Mouse (Mus musculus) liver, postnatal 0 days (tissue): ENCODE results near the gene Sqor. TPM values are rescaled to one million over a fixed set of nuclear protein-coding genes. Genes with fewer than 3 reads are reported as not detected.

Experiments used
- ATAC-seq: fragments of 200-750 bp; cut with Nextera tagmentation; 2 replicates; pipeline ENCODE4 v1.8.0; 2017; ENCODE audit warnings: mild to moderate bottlenecking, moderate library complexity
- DNase-seq: peaks from one replicate; pipeline ENCODE4 v3.0.0-alpha.2; 2016
- H3K27ac ChIP-seq: fragments of 300-500 bp; sonication (generic); 2 replicates; pipeline ENCODE4 v1.5.1; 2014; ENCODE audit warnings: antibody characterized with exemption, moderate library complexity, mild to moderate bottlenecking, low read depth
- H3K27me3 ChIP-seq: fragments of 300-500 bp; sonication (generic); 2 replicates; pipeline ENCODE4 v1.6.1; 2014; ENCODE audit warnings: low read length, control low read depth, mixed read lengths; ENCODE audit not compliant: insufficient read depth
- H3K36me3 ChIP-seq: fragments of 300-500 bp; sonication (generic); replicated peaks from 2 replicates; pipeline ENCODE4 v1.6.1; 2014; ENCODE audit warnings: mild to moderate bottlenecking, control low read depth, low read length, moderate library complexity, mixed read lengths; ENCODE audit not compliant: insufficient read depth
- H3K4me1 ChIP-seq: fragments of 300-500 bp; sonication (generic); 2 replicates; pipeline ENCODE4 v1.6.1; 2014; ENCODE audit warnings: antibody characterized with exemption, mild to moderate bottlenecking, control low read depth; ENCODE audit not compliant: insufficient read depth
- H3K4me2 ChIP-seq: fragments of 300-500 bp; sonication (generic); 2 replicates; pipeline ENCODE4 v1.6.1; 2014; ENCODE audit warnings: low read depth, mild to moderate bottlenecking, low read length, moderate library complexity, mixed read lengths
- H3K4me3 ChIP-seq: fragments of 300-500 bp; sonication (generic); 2 replicates; pipeline ENCODE4 v1.5.1; 2014; ENCODE audit warnings: low read depth, low read length
- H3K9ac ChIP-seq: fragments of 300-500 bp; sonication (generic); replicated peaks from 2 replicates; pipeline ENCODE4 v1.6.1; 2014; ENCODE audit warnings: mild to moderate bottlenecking, moderate library complexity
- H3K9me3 ChIP-seq: fragments of 300-500 bp; sonication (generic); 2 replicates; pipeline ENCODE4 v1.6.1; 2016; ENCODE audit warnings: mild to moderate bottlenecking, control low read depth, low read length, mixed read lengths
- CTCF ChIP-seq: sonication (generic); IDR thresholded peaks from 2 replicates; pipeline ENCODE4 v1.5.1; 2016; ENCODE audit warnings: antibody characterized with exemption, low read depth
- EP300 ChIP-seq: IDR thresholded peaks from 2 replicates; pipeline ENCODE4 v1.6.1; 2016; ENCODE audit warnings: antibody characterized with exemption, low read depth, mild to moderate bottlenecking
- WGBS: fragments of 180-500 bp; shearing (Covaris S2); extraction: QIAGEN DNeasy Blood & Tissue Kit; methylation state at CpG from one replicate; pipeline ENCODE4 v1.1.7; 2014; ENCODE audit not compliant: insufficient replicate concordance; 5-methylcytosine and 5-hydroxymethylcytosine counted together
- polyA plus RNA-seq: library from polyadenylated mRNA; unstranded; fragments of >200 nt; fragmentation: Nextera tagmentation; extraction: Ambion mirVana; gene quantifications from 2 replicates; pipeline ENCODE4 v1.2.1, GENCODE M21; 2015

Gene Sqor
- polyA plus RNA-seq, 1 experiment from 2014 or later: 15.4 TPM

DNA sequence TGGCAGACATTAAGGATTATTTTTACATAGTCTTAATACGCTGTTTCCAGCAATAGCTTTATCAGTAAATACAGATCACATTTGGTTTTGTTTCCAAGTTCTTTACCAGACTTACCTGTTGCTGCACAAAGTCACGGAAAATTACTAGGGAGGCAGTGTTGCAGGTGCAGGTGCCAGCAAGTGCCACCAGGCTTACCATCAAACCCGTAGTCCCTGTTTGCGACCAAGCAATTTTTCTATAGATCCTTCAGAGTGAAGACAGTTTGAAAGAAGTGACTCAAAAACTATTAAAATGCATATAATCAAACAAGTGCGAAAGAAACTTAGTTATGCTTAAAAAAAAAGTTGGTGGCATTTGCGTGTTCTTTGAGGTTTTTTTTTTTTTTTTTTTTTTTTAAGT lies 511 bp upstream of the Sqor start:
- H3K9me3 ChIP-seq: no peaks in the 10 kb centered on the region
- H3K27me3 ChIP-seq: no peaks in the 10 kb centered on the region
- no peaks in the 10 kb centered on the region; the same call in none of the 2 replicates for H3K4me1 ChIP-seq
- no peaks in the 10 kb centered on the region for H3K36me3 ChIP-seq
- peak overlapping the region; percentile 89 for H3K4me2 ChIP-seq
- H3K9ac ChIP-seq: no peak overlapping the region
- H3K27ac ChIP-seq: no peak overlapping the region
- peak overlapping the region; percentile 61 for H3K4me3 ChIP-seq
- DNase-seq (no peak), ATAC-seq (no peak)
- WGBS: 56% methylated on average over 6 of the region's 6 CpGs
- no peak for TF ChIP-seq CTCF
- no peak for TF ChIP-seq EP300

DNA sequence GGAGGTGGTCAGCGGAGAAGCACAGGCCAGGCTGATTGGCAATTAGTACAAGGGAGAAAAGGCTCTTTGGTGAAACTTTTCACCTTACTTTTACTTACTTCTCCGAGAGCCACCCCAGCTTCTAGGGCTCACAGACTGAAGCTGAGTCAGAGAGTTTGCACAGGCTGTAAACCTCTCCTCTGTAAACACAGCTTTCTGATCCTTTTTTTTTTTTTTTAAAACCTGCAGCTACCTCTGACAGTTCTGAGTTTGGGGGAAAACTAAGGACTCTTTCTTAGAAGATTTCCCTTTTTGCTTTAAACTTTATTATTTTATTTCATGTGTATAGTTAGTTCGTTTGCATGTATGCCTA lies 733 bp downstream of the Sqor start:
- peak overlapping the region; percentile 61 for H3K4me3 ChIP-seq
- DNase-seq: no peak
- peak overlapping the region; percentile 59 for H3K27ac ChIP-seq
- no peaks in the 10 kb centered on the region for H3K9me3 ChIP-seq
- no peaks in the 10 kb centered on the region; the same call in none of the 2 replicates for H3K4me1 ChIP-seq
- TF ChIP-seq EP300: no peak
- no peak for TF ChIP-seq CTCF
- peak overlapping the region; percentile 72 for H3K9ac ChIP-seq
- no peaks in the 10 kb centered on the region for H3K27me3 ChIP-seq
- H3K4me2 ChIP-seq: peak overlapping the region; percentile 89
- WGBS: 38% methylated on average over 3 of the region's 3 CpGs
- ATAC-seq: peak; percentile 9
- no peaks in the 10 kb centered on the region for H3K36me3 ChIP-seq

DNA sequence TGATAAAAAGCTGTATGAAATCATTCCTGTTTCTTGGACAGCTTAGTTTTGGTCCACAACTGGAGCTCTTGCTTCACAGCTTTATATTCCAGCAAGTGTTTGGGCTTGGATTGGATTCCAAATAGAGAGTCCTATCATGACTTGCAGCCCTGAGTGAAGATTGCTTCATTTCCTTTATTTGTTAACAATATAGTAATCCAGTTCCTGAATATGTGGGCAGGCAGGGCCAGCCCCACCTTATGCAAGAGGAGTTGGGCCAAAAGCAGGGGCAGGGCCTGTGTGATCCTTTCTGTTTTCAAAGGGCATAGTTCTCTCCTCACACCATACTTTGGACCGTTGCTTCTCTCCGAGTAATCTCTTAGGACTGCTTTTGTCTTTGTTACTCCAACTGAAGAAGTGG lies 6.0 kb downstream of the Sqor start:
- no peaks in the 10 kb centered on the region for H3K9me3 ChIP-seq
- no peaks in the 10 kb centered on the region for H3K36me3 ChIP-seq
- H3K4me2 ChIP-seq: no peak overlapping the region
- TF ChIP-seq EP300 (0 out of 2 replicates have a peak, but pooled peaks have one; percentile 52), CTCF (no peak)
- 0 out of 2 replicates have a peak, but pooled peaks cover 5% of the 10 kb centered on the region for H3K4me1 ChIP-seq
- peak; percentile 21 for DNase-seq
- no peaks in the 10 kb centered on the region for H3K27me3 ChIP-seq
- H3K27ac ChIP-seq: peak overlapping the region; percentile 58
- ATAC-seq: peak; percentile 85
- no peak overlapping the region for H3K9ac ChIP-seq
- no peak overlapping the region for H3K4me3 ChIP-seq
- 64% methylated on average over 2 of the region's 2 CpGs for WGBS

DNA sequence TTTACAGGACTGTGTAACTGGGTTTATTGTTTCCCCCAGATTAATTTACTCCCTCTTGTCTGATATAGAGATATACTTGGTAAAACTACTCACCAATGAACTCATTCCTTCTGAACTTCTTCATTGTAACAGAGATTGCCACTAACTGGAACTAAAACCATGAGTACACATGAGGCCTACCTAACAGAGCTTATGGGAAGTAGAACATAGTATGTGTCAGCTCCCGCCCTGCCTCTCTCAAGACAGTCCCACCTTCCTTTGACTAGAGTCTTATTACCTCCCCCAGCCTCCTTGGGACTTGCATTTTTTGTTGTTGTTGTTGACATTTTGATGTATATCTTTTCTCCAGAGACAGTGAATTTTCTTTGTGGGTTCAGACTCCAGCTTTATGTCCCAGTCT lies 7.9 kb downstream of the Sqor start:
- WGBS: 71% methylated on average over 1 of the region's 1 CpGs
- H3K4me1 ChIP-seq: peaks cover 5% of the 10 kb centered on the region; the same call in 1 of the 2 replicates
- H3K4me2 ChIP-seq: no peak overlapping the region
- no peaks in the 10 kb centered on the region for H3K9me3 ChIP-seq
- DNase-seq (no peak), ATAC-seq (no peak)
- no peak overlapping the region for H3K4me3 ChIP-seq
- H3K27me3 ChIP-seq: no peaks in the 10 kb centered on the region
- no peaks in the 10 kb centered on the region for H3K36me3 ChIP-seq
- H3K27ac ChIP-seq: no peak overlapping the region
- H3K9ac ChIP-seq: no peak overlapping the region
- TF ChIP-seq EP300 (no peak), CTCF (no peak)

DNA sequence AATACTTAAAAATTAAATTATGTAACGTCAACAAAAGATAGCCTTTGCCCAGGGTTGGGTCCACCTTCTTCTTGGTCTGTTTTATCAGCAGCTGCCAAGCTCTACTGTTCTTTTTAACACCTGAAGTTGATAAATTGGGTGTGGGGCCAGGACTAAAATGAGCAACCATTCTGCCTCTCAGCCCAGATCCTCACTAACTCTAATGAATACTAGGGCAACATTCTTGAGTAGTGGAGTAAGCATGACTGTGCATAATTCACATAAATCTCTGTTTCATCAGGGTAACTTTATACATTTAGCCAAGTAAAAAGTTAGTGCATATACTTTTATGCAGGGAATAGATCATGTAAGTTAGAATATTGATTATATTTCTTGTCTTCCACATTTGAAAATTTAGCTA lies 10.5 kb downstream of the Sqor start:
- DNase-seq (no peak), ATAC-seq (no peak)
- Histone ChIP-seq H3K9ac (no peak overlapping the region), H3K4me1 (peaks cover 14% of the 10 kb centered on the region), H3K4me2 (no peak overlapping the region), H3K9me3 (no peaks in the 10 kb centered on the region), H3K27me3 (no peaks in the 10 kb centered on the region), H3K36me3 (no peaks in the 10 kb centered on the region), H3K27ac (no peak overlapping the region), H3K4me3 (no peak overlapping the region)
- TF ChIP-seq EP300: no peak
- 64% methylated on average over 1 of the region's 1 CpGs for WGBS

DNA sequence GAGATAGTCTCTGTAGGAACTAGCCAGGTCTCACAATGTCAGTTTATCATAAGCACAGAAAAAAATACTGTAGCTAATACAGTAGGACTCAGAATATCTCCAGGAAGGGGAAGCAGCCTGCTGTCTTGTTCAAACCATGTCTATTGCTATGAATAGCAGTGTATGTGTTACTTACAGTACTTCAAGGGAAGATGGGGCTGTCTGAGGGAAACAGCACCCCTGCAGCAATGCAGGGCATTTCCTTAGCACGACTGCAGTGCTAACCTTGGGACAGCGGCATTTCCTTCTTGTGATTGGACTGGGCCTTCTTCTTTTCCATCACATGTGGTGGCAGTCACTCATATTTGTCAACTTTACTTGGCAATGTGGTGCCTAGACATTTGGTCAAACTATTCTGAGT lies 11.8 kb downstream of the Sqor start:
- peaks cover 9% of the 10 kb centered on the region for H3K4me1 ChIP-seq
- WGBS: 39% methylated on average over 2 of the region's 2 CpGs
- ATAC-seq: 0 out of 2 replicates have a peak, but pooled peaks have one; percentile 16

DNA sequence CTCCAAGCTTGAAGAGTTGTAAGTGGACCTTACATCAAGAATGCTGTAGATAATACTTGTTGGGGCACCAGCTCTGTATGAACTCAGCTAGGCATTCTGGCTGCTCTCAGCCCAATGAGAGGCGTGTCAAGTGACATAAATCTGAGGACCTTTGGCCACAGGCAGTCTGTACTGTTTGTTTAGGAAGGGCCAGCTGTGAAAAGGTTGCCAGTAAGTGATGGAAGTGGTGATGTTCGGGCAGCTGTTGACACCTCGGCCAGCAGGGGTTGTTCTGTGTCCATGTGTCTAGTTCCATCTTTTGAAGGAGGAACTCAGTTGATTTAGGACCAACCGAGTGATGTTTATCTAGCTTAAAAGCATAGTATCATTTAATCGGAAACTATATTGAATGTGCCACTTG lies 14.9 kb downstream of the Sqor start:
- peak; percentile 40 for DNase-seq
- Histone ChIP-seq H3K9me3 (no peaks in the 10 kb centered on the region), H3K9ac (no peak overlapping the region), H3K27me3 (no peaks in the 10 kb centered on the region), H3K27ac (peak overlapping the region; percentile 35), H3K4me2 (0 out of 2 replicates have a peak overlapping the region, but pooled peaks have one; percentile 2), H3K4me1 (peaks cover 9% of the 10 kb centered on the region), H3K36me3 (no peaks in the 10 kb centered on the region), H3K4me3 (no peak overlapping the region)
- ATAC-seq: peak; percentile 85
- TF ChIP-seq EP300: no peak
- peak; percentile 24; the same call in 1 of the 2 replicates for TF ChIP-seq CTCF
- WGBS: 52% methylated on average over 5 of the region's 5 CpGs

More for the DNA sequence above, 11.8 kb downstream of the Sqor start:
- DNase-seq: no peak
- Histone ChIP-seq H3K27me3 (no peaks in the 10 kb centered on the region), H3K4me3 (no peak overlapping the region), H3K9me3 (no peaks in the 10 kb centered on the region), H3K4me2 (no peak overlapping the region), H3K27ac (no peak overlapping the region), H3K36me3 (no peaks in the 10 kb centered on the region), H3K9ac (no peak overlapping the region)
- TF ChIP-seq CTCF (no peak), EP300 (no peak)
